Mouse (Mus musculus): ENCODE results near the gene Akap6. TPM values are rescaled to one million over a fixed set of nuclear protein-coding genes. Genes with fewer than 3 reads are reported as not detected.
A peak's percentile ranks its signal among the peaks of the same experiment; 100 is the strongest.

The Akap6 gene
- total and polyA plus RNA-seq, 3 experiments = not detected

DNA sequence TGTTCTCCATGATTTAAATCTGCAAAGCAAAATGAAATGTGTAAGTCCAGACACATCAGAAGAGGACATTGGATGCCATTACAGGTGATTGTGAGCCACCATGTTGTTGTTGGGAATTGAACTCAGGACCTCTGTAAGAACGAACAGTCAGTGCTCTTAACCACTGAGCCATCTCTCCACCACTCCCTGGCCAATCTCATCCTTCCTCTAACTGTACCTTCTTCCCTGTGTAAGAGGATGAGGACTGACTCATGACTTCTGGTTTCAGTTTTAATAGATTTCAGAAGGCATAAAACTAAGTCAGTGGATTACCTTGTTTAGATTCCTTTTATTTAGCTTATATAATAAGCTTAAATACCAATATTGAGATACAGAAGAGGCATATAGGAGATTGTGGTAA, 38.0 kb downstream of the Akap6 start:
- TF ChIP-seq KAT2A (conservative IDR thresholded peaks at IDR 0.05; ENCODE audit: low read depth, low read length) = no peak
- peak; percentile 75 for TF ChIP-seq TBP (IDR thresholded peaks at IDR 0.05; ENCODE audit: low read depth, low read length)
- H3K27ac ChIP-seq (ENCODE audit: control insufficient read depth, low read depth, low read length) = no peak overlapping the region
- no peaks in the 10 kb centered on the region for H3K36me3 ChIP-seq (ENCODE audit: control insufficient read depth in 1 of 2, insufficient read depth in 2 of 2, low read length in 2 of 2)
- peaks cover 2 to 7% of the 10 kb centered on the region in 2 experiments; a peak in 2 of 4 replicates for H3K27me3 ChIP-seq (ENCODE audit: control insufficient read depth in 1 of 2, insufficient read depth in 2 of 2, low read length in 2 of 2)
- no peaks in the 10 kb centered on the region for H3K79me2 ChIP-seq (ENCODE audit: control insufficient read depth, insufficient read depth, low read length, poor library complexity)
- no peak for DNase-seq (ENCODE audit: low read depth, low spot score)
- H3K9me3 ChIP-seq (replicated peaks; ENCODE audit: insufficient read depth, low read length) = no peaks in the 10 kb centered on the region
- H3K4me3 ChIP-seq (ENCODE audit: control insufficient read depth in 1 of 2, insufficient read depth in 1 of 2, low read depth in 2 of 2, low read length in 2 of 2) = no peak overlapping the region
- no peaks in the 10 kb centered on the region for H3K4me1 ChIP-seq (ENCODE audit: control insufficient read depth in 1 of 2, insufficient read depth in 2 of 2, low read length in 2 of 2)
- no peak overlapping the region for H3K9ac ChIP-seq (ENCODE audit: control insufficient read depth, low read depth, low read length, poor library complexity, severe bottlenecking)

DNA sequence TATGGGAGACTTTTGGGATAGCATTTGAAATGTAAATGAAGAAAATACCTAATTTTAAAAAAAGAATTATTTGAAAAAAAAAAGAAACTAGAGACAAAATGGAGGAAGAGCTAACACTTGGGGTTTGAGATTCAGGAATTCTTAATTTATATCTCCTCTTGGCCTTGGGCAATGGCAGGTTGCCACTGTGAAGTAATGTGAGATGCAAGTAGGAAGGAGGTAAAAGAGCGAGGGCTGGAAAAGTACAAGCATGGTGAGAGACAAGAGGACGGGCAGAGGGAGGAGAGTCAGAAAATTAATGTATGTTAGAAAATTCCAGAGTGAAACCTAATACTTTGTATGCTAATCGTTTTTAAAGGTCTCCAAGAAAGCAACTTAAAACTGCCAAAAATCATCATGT, 40.1 kb downstream of the Akap6 start:
- no peak overlapping the region for H3K27ac ChIP-seq (ENCODE audit: control insufficient read depth, low read depth, low read length)
- no peak overlapping the region for H3K4me3 ChIP-seq (ENCODE audit: control insufficient read depth in 1 of 2, insufficient read depth in 1 of 2, low read depth in 2 of 2, low read length in 2 of 2)
- H3K27me3 ChIP-seq (ENCODE audit: control insufficient read depth in 1 of 2, insufficient read depth in 2 of 2, low read length in 2 of 2) = peaks cover 3 to 8% of the 10 kb centered on the region in 2 experiments; a peak in 3 of 4 replicates
- DNase-seq (ENCODE audit: low read depth, low spot score) = no peak
- H3K36me3 ChIP-seq (ENCODE audit: control insufficient read depth in 1 of 2, insufficient read depth in 2 of 2, low read length in 2 of 2) = no peaks in the 10 kb centered on the region
- no peaks in the 10 kb centered on the region for H3K4me1 ChIP-seq (ENCODE audit: control insufficient read depth in 1 of 2, insufficient read depth in 2 of 2, low read length in 2 of 2)
- no peak for TF ChIP-seq TBP (IDR thresholded peaks at IDR 0.05; ENCODE audit: low read depth, low read length)
- TF ChIP-seq MYC (IDR thresholded peaks at IDR 0.05; ENCODE audit: low read depth, low read length) = no peak
- TF ChIP-seq SMC3 (IDR thresholded peaks at IDR 0.05; ENCODE audit: low read depth, low read length) = no peak
- no peak for TF ChIP-seq USF2 (IDR thresholded peaks at IDR 0.05; ENCODE audit: borderline replicate concordance in 1 of 2, insufficient read depth in 1 of 2, low read depth in 1 of 2, low read length in 2 of 2)
- TF ChIP-seq KAT2A (conservative IDR thresholded peaks at IDR 0.05; ENCODE audit: low read depth, low read length) = no peak
- no peak for TF ChIP-seq POLR2A (IDR thresholded peaks at IDR 0.05; ENCODE audit: control insufficient read depth in 1 of 2, insufficient read depth in 1 of 2, low read depth in 1 of 2, low read length in 2 of 2, poor library complexity in 1 of 2)
- no peak for TF ChIP-seq UBTF (IDR thresholded peaks at IDR 0.05; ENCODE audit: borderline replicate concordance, insufficient read depth, low read depth, low read length)
- TF ChIP-seq TCF12 (IDR thresholded peaks at IDR 0.05; ENCODE audit: low read depth, low read length) = no peak
- TF ChIP-seq CHD2 (IDR thresholded peaks at IDR 0.05; ENCODE audit: low read length) = no peak
- no peak for TF ChIP-seq USF1 (IDR thresholded peaks at IDR 0.05; ENCODE audit: low read depth, low read length)
- TF ChIP-seq MAX (IDR thresholded peaks at IDR 0.05; ENCODE audit: low read length) = no peak
- no peak for TF ChIP-seq NRF1 (IDR thresholded peaks at IDR 0.05; ENCODE audit: insufficient read depth, low read depth, low read length, poor library complexity, severe bottlenecking)
- TF ChIP-seq TAL1 (IDR thresholded peaks at IDR 0.05; ENCODE audit: low read length) = no peak
- no peak for TF ChIP-seq SIN3A (IDR thresholded peaks at IDR 0.05; ENCODE audit: low read length)
- TF ChIP-seq ELF1 (IDR thresholded peaks at IDR 0.05; ENCODE audit: low read depth, low read length) = no peak
- no peak for TF ChIP-seq POLR2AphosphoS2 (IDR thresholded peaks at IDR 0.05; ENCODE audit: low read length)
- TF ChIP-seq MAFK (IDR thresholded peaks at IDR 0.05; ENCODE audit: borderline replicate concordance, low read depth, low read length) = no peak
- no peaks in the 10 kb centered on the region for H3K9me3 ChIP-seq (replicated peaks; ENCODE audit: insufficient read depth, low read length)
- no peaks in the 10 kb centered on the region for H3K79me2 ChIP-seq (ENCODE audit: control insufficient read depth, insufficient read depth, low read length, poor library complexity)
- H3K9ac ChIP-seq (ENCODE audit: control insufficient read depth, low read depth, low read length, poor library complexity, severe bottlenecking) = no peak overlapping the region
